Mouse (Mus musculus) lung, embryonic 14.5 days (tissue): ENCODE results near the gene Ppp1r14d. TPM values are rescaled to one million over a fixed set of nuclear protein-coding genes. Genes with fewer than 3 reads are reported as not detected.

Source experiments
- ATAC-seq: fragments of 200-750 bp; cut with Nextera tagmentation; 2 replicates; pipeline ENCODE4 v1.8.0; 2017; ENCODE audit warnings: mild to moderate bottlenecking, moderate TSS enrichment, moderate library complexity; ENCODE audit not compliant: insufficient read depth
- DNase-seq: peaks from one replicate; pipeline ENCODE4 v3.0.0-alpha.2; 2015
- H3K27ac ChIP-seq: fragments of 300-500 bp; sonication (generic); 2 replicates; pipeline ENCODE4 v1.5.1; 2014; ENCODE audit warnings: low read depth, mild to moderate bottlenecking, moderate library complexity
- H3K27me3 ChIP-seq: fragments of 300-500 bp; sonication (generic); 2 replicates; pipeline ENCODE4 v1.6.1; 2014; ENCODE audit warnings: low read length, control low read depth; ENCODE audit not compliant: insufficient read depth
- H3K36me3 ChIP-seq: fragments of 300-500 bp; sonication (generic); 2 replicates; pipeline ENCODE4 v1.6.1; 2014; ENCODE audit warnings: control low read depth; ENCODE audit not compliant: insufficient read depth
- H3K4me1 ChIP-seq: fragments of 300-500 bp; sonication (generic); 2 replicates; pipeline ENCODE4 v1.6.1; 2014; ENCODE audit warnings: antibody characterized with exemption, control low read depth; ENCODE audit not compliant: insufficient read depth
- H3K4me2 ChIP-seq: fragments of 300-500 bp; sonication (generic); 2 replicates; pipeline ENCODE4 v1.6.1; 2014; ENCODE audit warnings: mild to moderate bottlenecking
- H3K4me3 ChIP-seq: fragments of 300-500 bp; sonication (generic); 2 replicates; pipeline ENCODE4 v1.5.1; 2014; ENCODE audit warnings: low read depth, low read length
- H3K9ac ChIP-seq: fragments of 300-500 bp; sonication (generic); 2 replicates; pipeline ENCODE4 v1.6.1; 2014
- H3K9me3 ChIP-seq: fragments of 300-500 bp; sonication (generic); 2 replicates; pipeline ENCODE4 v1.6.1; 2016; ENCODE audit warnings: low read depth, low read length, control low read depth
- CTCF ChIP-seq: IDR thresholded peaks from 2 replicates; pipeline ENCODE4 v1.5.1; 2016; ENCODE audit warnings: antibody characterized with exemption, low read depth
- WGBS: fragments of 180-500 bp; shearing (Covaris S2); extraction: QIAGEN DNeasy Blood & Tissue Kit; methylation state at CpG from one replicate; pipeline ENCODE4 v1.1.7; 2014; 5-methylcytosine and 5-hydroxymethylcytosine counted together
- polyA plus RNA-seq: library from polyadenylated mRNA; unstranded; fragments of >200 nt; fragmentation: Nextera tagmentation; extraction: Ambion mirVana; gene quantifications from 2 replicates; pipeline ENCODE4 v1.2.1, GENCODE M21; 2014

Gene Ppp1r14d
- polyA plus RNA-seq, 1 experiment from 2014 or later: 0.41 TPM

- Histone ChIP-seq H3K9me3 (no peaks in the 10 kb centered on the region), H3K4me2 (peak overlapping the region; percentile 66), H3K36me3 (peaks cover 8% of the 10 kb centered on the region; the same call in 1 of the 2 replicates), H3K27me3 (no peaks in the 10 kb centered on the region), H3K4me3 (peak overlapping the region; percentile 25), H3K9ac (0 out of 2 replicates have a peak overlapping the region, but pooled peaks have one; percentile 7), H3K27ac (no peak overlapping the region), H3K4me1 (no peaks in the 10 kb centered on the region)
- DNase-seq: peak; percentile 87
- ATAC-seq: peak; percentile 84
- 7% methylated on average over 15 of the region's 15 CpGs for WGBS
- TF ChIP-seq CTCF: peak; percentile 88
Observed at GRCm38 (mm10) chr2:119189029-119189710, 40.5 kb downstream of the Ppp1r14d start.

- Histone ChIP-seq H3K36me3 (peaks cover 38% of the 10 kb centered on the region), H3K4me3 (no peak overlapping the region), H3K9ac (no peak overlapping the region), H3K27ac (no peak overlapping the region), H3K4me2 (no peak overlapping the region), H3K4me1 (no peaks in the 10 kb centered on the region), H3K9me3 (no peaks in the 10 kb centered on the region), H3K27me3 (no peaks in the 10 kb centered on the region)
- ATAC-seq (no peak), DNase-seq (no peak)
- 85% methylated on average over 7 of the region's 7 CpGs for WGBS
- TF ChIP-seq CTCF: no peak
Observed at GRCm38 (mm10) chr2:119182914-119183313, 46.8 kb downstream of the Ppp1r14d start.

- H3K4me2 ChIP-seq: no peak overlapping the region
- ATAC-seq (no peak), DNase-seq (no peak)
- no peak overlapping the region for H3K9ac ChIP-seq
- peaks cover 17% of the 10 kb centered on the region for H3K36me3 ChIP-seq
- peaks cover 9% of the 10 kb centered on the region for H3K4me1 ChIP-seq
- H3K9me3 ChIP-seq: no peaks in the 10 kb centered on the region
- WGBS: 77% methylated on average over 5 of the region's 5 CpGs
- no peak overlapping the region for H3K27ac ChIP-seq
- H3K4me3 ChIP-seq: no peak overlapping the region
- TF ChIP-seq CTCF: no peak
- H3K27me3 ChIP-seq: no peaks in the 10 kb centered on the region
Observed at GRCm38 (mm10) chr2:119177384-119177939, 52.2 kb downstream of the Ppp1r14d start.

- TF ChIP-seq CTCF: no peak
- ATAC-seq: no peak
- H3K36me3 ChIP-seq: peaks cover 17% of the 10 kb centered on the region
- no peak overlapping the region for H3K4me3 ChIP-seq
- H3K9ac ChIP-seq: no peak overlapping the region
- H3K9me3 ChIP-seq: no peaks in the 10 kb centered on the region
- no peak for DNase-seq
- 54% methylated on average over 3 of the region's 3 CpGs for WGBS
- H3K27ac ChIP-seq: no peak overlapping the region
- no peaks in the 10 kb centered on the region for H3K27me3 ChIP-seq
- peaks cover 10% of the 10 kb centered on the region for H3K4me1 ChIP-seq
- H3K4me2 ChIP-seq: no peak overlapping the region
Observed at GRCm38 (mm10) chr2:119176761-119177160, 52.9 kb downstream of the Ppp1r14d start.

GRCm38 (mm10) chr2:119175614-119176013 lies 54.1 kb downstream of the Ppp1r14d start:
- Histone ChIP-seq H3K27me3 (no peaks in the 10 kb centered on the region), H3K4me1 (peaks cover 10% of the 10 kb centered on the region), H3K4me3 (no peak overlapping the region), H3K4me2 (no peak overlapping the region), H3K9me3 (no peaks in the 10 kb centered on the region), H3K9ac (no peak overlapping the region), H3K27ac (no peak overlapping the region), H3K36me3 (peaks cover 16% of the 10 kb centered on the region)
- TF ChIP-seq CTCF: no peak
- DNase-seq (no peak), ATAC-seq (no peak)
- WGBS: 48% methylated on average over 6 of the region's 6 CpGs

- DNase-seq: no peak
- no peak overlapping the region for H3K4me3 ChIP-seq
- ATAC-seq: no peak
- no peaks in the 10 kb centered on the region for H3K9me3 ChIP-seq
- H3K27ac ChIP-seq: no peak overlapping the region
- H3K4me1 ChIP-seq: peaks cover 10% of the 10 kb centered on the region
- peaks cover 10% of the 10 kb centered on the region for H3K36me3 ChIP-seq
- no peak overlapping the region for H3K4me2 ChIP-seq
- no peak overlapping the region for H3K9ac ChIP-seq
- WGBS: 64% methylated on average over 14 of the region's 14 CpGs
- no peaks in the 10 kb centered on the region for H3K27me3 ChIP-seq
- no peak for TF ChIP-seq CTCF
Observed at GRCm38 (mm10) chr2:119174866-119175265, 54.8 kb downstream of the Ppp1r14d start.

GRCm38 (mm10) chr2:119173991-119174651 lies 55.6 kb downstream of the Ppp1r14d start, which contains the start of gene Gm14137:
TSS of gene Gm14137 (plus strand) at chr2:119174509.
- ATAC-seq: no peak
- Histone ChIP-seq H3K36me3 (peaks cover 3% of the 10 kb centered on the region; the same call in 1 of the 2 replicates), H3K4me2 (peak within 1 kb of the TSS; percentile 41; the same call in 1 of the 2 replicates), H3K9me3 (no peaks in the 10 kb centered on the region), H3K4me3 (no peak within 1 kb of the TSS), H3K27me3 (no peaks in the 10 kb centered on the region), H3K27ac (peak within 1 kb of the TSS; percentile 72; the same call in 1 of the 2 replicates), H3K9ac (no peak within 1 kb of the TSS), H3K4me1 (peaks cover 10% of the 10 kb centered on the region)
- no peak for TF ChIP-seq CTCF
- DNase-seq: no peak
- WGBS: 56% methylated on average over 8 of the region's 8 CpGs
